Mouse (Mus musculus): ENCODE results near the gene Dnah17.

- no peak for TF ChIP-seq POLR2A (IDR thresholded peaks at IDR 0.05; ENCODE audit: insufficient read length, low read depth)
- no peak for TF ChIP-seq TCF12 (IDR thresholded peaks at IDR 0.05; ENCODE audit: insufficient read depth, poor library complexity, severe bottlenecking)
- no peak for TF ChIP-seq TCF3 (IDR thresholded peaks at IDR 0.05; ENCODE audit: insufficient read length, low read depth)
- no peak for TF ChIP-seq MAX (IDR thresholded peaks at IDR 0.05; ENCODE audit: low read depth)
- no peak for TF ChIP-seq POLR2AphosphoS2 (IDR thresholded peaks at IDR 0.05; ENCODE audit: insufficient read length, low read depth)
- no peak for TF ChIP-seq USF1 (IDR thresholded peaks at IDR 0.05; ENCODE audit: low read depth)
- no peak for TF ChIP-seq MYOD1 (IDR thresholded peaks at IDR 0.05; ENCODE audit: control insufficient read depth in 1 of 3, insufficient read length in 2 of 3, low read depth in 2 of 3)
- TF ChIP-seq REST (IDR thresholded peaks at IDR 0.05; ENCODE audit: insufficient read depth, insufficient read length), result no peak
- TF ChIP-seq E2F4 (IDR thresholded peaks at IDR 0.05; ENCODE audit: insufficient read depth), result no peak
Observed at GRCm38 (mm10) chr11:118138347-118138746, 7.9 kb upstream of the Dnah17 start.
